Mouse (Mus musculus) liver, embryonic 12.5 days (tissue): Measurements from ENCODE around the gene Mxra8. TPM values are rescaled to one million over a fixed set of nuclear protein-coding genes. Genes with fewer than 3 reads are reported as not detected.

ENCODE experiments used
- ATAC-seq: fragments of 200-750 bp; cut with Nextera tagmentation; 2 replicates; pipeline ENCODE4 v1.8.0; 2017; ENCODE audit warnings: moderate number of reproducible peaks, mild to moderate bottlenecking, moderate library complexity
- H3K27ac ChIP-seq: fragments of 300-500 bp; sonication (generic); 2 replicates; pipeline ENCODE4 v1.5.1; 2016; ENCODE audit warnings: mild to moderate bottlenecking
- H3K27me3 ChIP-seq: fragments of 300-500 bp; sonication (generic); replicated peaks from 2 replicates; pipeline ENCODE4 v1.6.1; 2016; ENCODE audit warnings: mild to moderate bottlenecking, moderate library complexity
- H3K36me3 ChIP-seq: fragments of 300-500 bp; sonication (generic); 2 replicates; pipeline ENCODE4 v1.6.1; 2016; ENCODE audit warnings: mild to moderate bottlenecking, moderate library complexity
- H3K4me1 ChIP-seq: fragments of 300-500 bp; sonication (generic); 2 replicates; pipeline ENCODE4 v1.6.1; 2016
- H3K4me2 ChIP-seq: fragments of 300-500 bp; sonication (generic); 2 replicates; pipeline ENCODE4 v1.6.1; 2016; ENCODE audit warnings: mild to moderate bottlenecking, moderate library complexity
- H3K4me3 ChIP-seq: fragments of 300-500 bp; sonication (generic); 2 replicates; pipeline ENCODE4 v1.5.1; 2016; ENCODE audit warnings: mild to moderate bottlenecking, moderate library complexity
- H3K9ac ChIP-seq: fragments of 300-500 bp; sonication (generic); 2 replicates; pipeline ENCODE4 v1.6.1; 2016; ENCODE audit warnings: mild to moderate bottlenecking, moderate library complexity
- H3K9me3 ChIP-seq: fragments of 300-500 bp; sonication (generic); replicated peaks from 2 replicates; pipeline ENCODE4 v1.6.1; 2016; ENCODE audit warnings: mild to moderate bottlenecking, moderate library complexity
- WGBS: fragments of 180-500 bp; shearing (Covaris S2); methylation state at CpG from one replicate; pipeline ENCODE4 v1.1.7; 2016; ENCODE audit not compliant: insufficient replicate concordance; 5-methylcytosine and 5-hydroxymethylcytosine counted together
- polyA plus RNA-seq: library from polyadenylated mRNA; unstranded; fragments of >200 nt; fragmentation: Nextera tagmentation; extraction: Ambion mirVana; gene quantifications from 2 replicates; pipeline ENCODE4 v1.2.1, GENCODE M21; 2016

Gene Mxra8
- 8.1 and 9.2 TPM in 2 replicates for polyA plus RNA-seq

DNA sequence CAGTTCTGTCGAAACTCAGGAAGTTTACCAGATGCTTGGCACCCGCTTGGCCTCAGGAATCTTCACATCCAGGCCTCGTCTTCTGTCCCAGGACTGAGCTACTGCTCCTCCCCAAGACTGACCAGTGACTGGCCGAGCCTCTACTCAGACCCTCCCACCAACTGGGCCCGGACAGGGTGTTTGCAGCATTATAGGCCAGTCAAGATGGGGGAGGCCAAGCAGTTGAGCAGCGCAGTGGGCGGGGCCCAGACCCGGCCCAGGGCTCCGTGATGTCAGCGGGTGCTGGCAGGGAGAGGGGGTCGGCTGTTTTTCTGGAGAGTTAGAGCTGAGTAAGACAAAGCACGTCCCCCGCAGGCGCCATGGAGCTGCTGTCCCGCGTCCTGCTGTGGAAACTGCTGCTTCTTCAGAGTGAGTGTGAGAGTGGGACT lies at the start of gene Mxra8:
Gene Mxra8, plus strand, starts transcription at position 198 of the 428 bp plus-strand sequence.
- 0 out of 2 replicates have a peak within 1 kb of the TSS, but pooled peaks have one; percentile 36 for H3K27ac ChIP-seq
- H3K4me1 ChIP-seq = peaks cover 41% of the 10 kb centered on the region
- 18% methylated on average over 16 of the region's 16 CpGs for WGBS

DNA sequence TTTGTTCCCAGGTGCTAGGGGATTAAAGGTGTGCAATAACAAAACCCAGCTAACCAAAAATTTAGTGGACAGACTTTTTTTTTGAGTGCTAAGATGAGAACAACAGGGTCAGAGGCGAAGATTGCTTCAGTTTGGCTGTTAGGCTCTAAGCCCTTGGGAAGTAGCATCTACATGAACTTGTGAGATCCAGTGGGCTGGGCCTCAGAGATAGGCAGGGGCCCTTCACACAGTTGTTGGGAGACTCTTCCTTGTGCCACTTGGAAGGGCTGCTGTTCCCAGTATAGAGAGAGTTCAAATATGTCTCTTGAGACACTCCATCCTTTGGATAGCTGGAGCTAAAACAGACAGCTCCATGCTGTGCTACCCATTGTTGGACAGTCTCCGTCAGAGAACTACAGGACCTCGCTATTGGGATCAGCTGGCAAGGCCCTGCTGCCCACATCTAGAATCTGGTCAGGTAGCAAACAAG lies 49.4 kb upstream of the Mxra8 start, which contains the start of gene Ankrd65:
Gene Ankrd65, plus strand, starts transcription at position 419 of the 469 bp plus-strand sequence.
- H3K4me1 ChIP-seq = peaks cover 23% of the 10 kb centered on the region
- peaks cover 36% of the 10 kb centered on the region for H3K27me3 ChIP-seq
- no peak within 1 kb of the TSS for H3K9ac ChIP-seq
- H3K27ac ChIP-seq = no peak within 1 kb of the TSS
- H3K4me3 ChIP-seq = no peak within 1 kb of the TSS
- ATAC-seq = no peak
- no peaks in the 10 kb centered on the region for H3K9me3 ChIP-seq
- no peaks in the 10 kb centered on the region for H3K36me3 ChIP-seq
- no peak within 1 kb of the TSS for H3K4me2 ChIP-seq
- WGBS = 76% methylated on average over 3 of the region's 3 CpGs

More for the DNA sequence above, at the start of gene Mxra8:
- H3K4me3 ChIP-seq = peak within 1 kb of the TSS; percentile 66
- no peaks in the 10 kb centered on the region for H3K36me3 ChIP-seq
- H3K9me3 ChIP-seq = no peaks in the 10 kb centered on the region
- H3K9ac ChIP-seq = peak within 1 kb of the TSS; percentile 73
- peak; percentile 48 for ATAC-seq
- H3K27me3 ChIP-seq = peaks cover 46% of the 10 kb centered on the region
- peak within 1 kb of the TSS; percentile 95 for H3K4me2 ChIP-seq

DNA sequence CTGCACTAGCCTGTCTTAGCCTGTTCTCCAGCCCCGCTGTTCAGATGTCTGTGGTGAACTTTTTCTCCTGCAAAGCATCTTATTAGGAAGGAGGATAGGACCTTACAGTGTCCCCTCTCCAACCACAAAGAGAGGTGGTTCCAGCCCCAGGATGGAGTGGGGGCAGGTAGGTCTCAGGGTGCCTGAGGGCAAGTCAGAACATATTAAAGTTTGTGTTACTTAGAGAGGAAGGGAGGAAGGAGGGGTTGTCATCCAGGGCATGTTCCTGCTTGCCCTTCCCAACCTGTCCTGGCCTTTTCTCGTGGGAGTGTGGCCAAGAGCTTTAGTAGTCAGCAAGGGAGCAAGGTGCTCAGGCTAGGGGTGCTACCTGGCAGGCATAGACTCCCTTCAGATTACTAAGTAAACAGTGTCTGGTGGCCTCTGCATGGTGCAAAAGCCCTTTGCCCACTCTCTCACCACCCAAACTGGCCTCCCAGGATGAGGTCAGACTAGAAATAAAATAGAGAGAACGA lies 48.8 kb upstream of the Mxra8 start:
- Histone ChIP-seq H3K4me2 (no peak overlapping the region), H3K27ac (no peak overlapping the region), H3K9me3 (no peaks in the 10 kb centered on the region), H3K4me3 (no peak overlapping the region), H3K9ac (no peak overlapping the region), H3K4me1 (peaks cover 17% of the 10 kb centered on the region), H3K36me3 (no peaks in the 10 kb centered on the region), H3K27me3 (peaks cover 35% of the 10 kb centered on the region)
- no peak for ATAC-seq
- 47% methylated on average over 3 of the region's 3 CpGs for WGBS

DNA sequence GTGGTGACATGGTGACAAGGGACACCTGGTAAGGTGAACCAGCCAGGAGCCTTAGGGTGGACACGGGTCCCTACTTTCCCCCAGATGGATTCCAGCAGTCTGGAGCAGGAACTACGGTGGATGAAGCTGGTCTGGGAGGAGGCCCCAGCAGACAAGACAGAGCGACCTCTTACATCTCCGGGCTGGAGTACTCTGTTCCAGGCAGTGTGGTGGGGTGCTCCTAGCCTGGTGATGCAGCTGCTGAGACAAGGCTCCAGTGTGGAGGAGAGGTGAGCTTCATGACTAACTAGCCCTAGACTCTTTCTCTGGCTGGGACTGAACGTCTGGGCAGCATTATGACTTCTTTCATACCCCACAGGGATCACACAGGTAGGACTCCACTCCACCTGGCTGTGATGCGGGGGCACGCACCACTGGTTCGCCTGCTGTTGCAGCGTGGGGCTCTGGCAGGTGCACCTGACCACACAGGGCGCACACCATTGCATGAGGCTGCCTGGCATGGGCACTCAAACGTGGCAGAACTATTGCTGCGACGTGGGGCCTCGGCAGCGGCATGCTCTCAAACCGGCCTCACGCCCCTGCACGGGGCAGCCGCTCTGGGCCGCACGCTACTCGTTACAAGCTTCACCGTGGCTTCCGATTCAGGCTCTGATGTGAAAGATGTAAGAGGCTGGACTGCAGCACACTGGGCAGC lies 48.1 kb upstream of the Mxra8 start:
- no peaks in the 10 kb centered on the region for H3K9me3 ChIP-seq
- 60% methylated on average over 24 of the region's 24 CpGs for WGBS
- H3K36me3 ChIP-seq = no peaks in the 10 kb centered on the region
- no peak overlapping the region for H3K27ac ChIP-seq
- H3K4me3 ChIP-seq = no peak overlapping the region
- no peak overlapping the region for H3K4me2 ChIP-seq
- H3K9ac ChIP-seq = no peak overlapping the region
- H3K27me3 ChIP-seq = peaks cover 42% of the 10 kb centered on the region
- no peak for ATAC-seq
- H3K4me1 ChIP-seq = peaks cover 14% of the 10 kb centered on the region

DNA sequence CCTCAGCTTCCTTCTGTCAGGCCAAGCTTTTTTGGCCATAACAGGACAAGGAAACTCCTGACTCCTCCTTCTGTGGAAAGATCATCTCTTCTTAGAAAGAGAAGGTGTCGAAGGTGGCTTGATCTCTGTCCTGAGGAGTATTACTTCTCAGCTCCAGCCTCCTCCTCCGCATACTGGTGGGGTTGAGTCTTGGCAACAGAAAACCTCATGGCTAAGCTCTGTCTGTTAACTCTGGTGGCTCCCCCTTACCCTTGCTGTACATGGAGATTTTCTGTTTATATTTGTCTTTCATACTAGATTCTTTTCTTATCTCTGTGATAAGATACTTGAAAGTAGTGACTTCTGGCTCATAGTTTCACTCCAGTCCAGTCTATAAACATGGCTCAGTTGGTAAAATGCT lies 45.8 kb upstream of the Mxra8 start:
- 63% methylated on average over 2 of the region's 2 CpGs for WGBS
- peaks cover 49% of the 10 kb centered on the region for H3K27me3 ChIP-seq
- H3K27ac ChIP-seq = no peak overlapping the region
- no peak for ATAC-seq
- no peaks in the 10 kb centered on the region for H3K36me3 ChIP-seq
- peaks cover 8% of the 10 kb centered on the region for H3K4me1 ChIP-seq
- no peak overlapping the region for H3K4me2 ChIP-seq
- H3K9ac ChIP-seq = no peak overlapping the region
- no peak overlapping the region for H3K4me3 ChIP-seq
- no peaks in the 10 kb centered on the region for H3K9me3 ChIP-seq

DNA sequence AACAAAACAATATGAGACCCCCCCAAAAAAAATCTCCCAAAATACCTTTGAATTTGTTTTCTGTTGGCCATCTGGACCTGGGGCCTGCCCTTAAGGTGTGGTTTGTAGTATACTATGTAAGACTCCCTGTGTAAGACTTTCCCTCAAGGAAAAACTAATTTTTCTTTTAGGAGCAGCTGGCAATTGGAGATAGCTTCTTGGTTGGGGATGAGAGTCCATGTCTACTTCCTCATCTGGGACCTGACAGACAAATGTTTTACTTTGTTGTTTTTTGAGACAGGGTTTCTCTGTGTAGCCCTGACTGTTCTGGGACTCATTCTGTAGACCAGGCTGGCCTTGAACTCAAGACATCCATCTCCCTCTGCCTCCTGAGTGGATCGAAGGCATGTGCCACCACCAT lies 37.4 kb upstream of the Mxra8 start:
- H3K9me3 ChIP-seq = no peaks in the 10 kb centered on the region
- peaks cover 6% of the 10 kb centered on the region; the same call in 1 of the 2 replicates for H3K27me3 ChIP-seq
- WGBS = 100% methylated on average over 1 of the region's 1 CpGs
- H3K36me3 ChIP-seq = peaks cover 27% of the 10 kb centered on the region
- H3K4me1 ChIP-seq = peaks cover 33% of the 10 kb centered on the region
- H3K9ac ChIP-seq = no peak overlapping the region
- no peak overlapping the region for H3K4me3 ChIP-seq
- H3K4me2 ChIP-seq = peak overlapping the region; percentile 88; the same call in 1 of the 2 replicates
- ATAC-seq = no peak
- no peak overlapping the region for H3K27ac ChIP-seq

DNA sequence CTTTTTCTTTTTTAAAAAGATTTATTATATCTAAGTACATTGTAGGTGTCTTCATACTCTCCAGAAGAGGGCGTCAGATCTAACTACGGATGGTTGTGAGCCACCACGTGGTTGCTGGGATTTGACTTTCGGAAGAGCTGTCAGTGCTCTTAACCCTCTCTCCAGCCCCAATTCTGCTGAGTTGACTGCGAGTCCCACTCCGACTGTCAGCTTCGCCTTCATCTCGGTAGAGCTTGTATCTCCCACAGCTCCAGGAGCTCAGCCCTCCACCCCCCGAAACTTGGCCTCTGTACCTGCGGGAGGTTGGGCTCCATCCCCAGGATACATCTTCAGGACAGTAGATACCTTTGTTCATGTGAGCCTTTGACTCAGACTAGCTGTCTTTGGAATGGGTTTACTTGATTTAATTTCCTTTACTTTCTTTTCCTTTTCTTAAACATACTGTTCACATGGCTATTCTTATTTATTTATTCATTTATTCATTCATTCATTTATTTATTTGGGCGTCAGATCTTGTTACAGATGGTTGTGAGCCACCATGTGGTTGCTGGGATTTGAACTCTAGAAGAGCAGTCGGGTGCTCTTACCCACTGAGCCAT lies 36.6 kb upstream of the Mxra8 start, which contains the start of gene Mrpl20:
Gene Mrpl20, plus strand, starts transcription at position 138 of the 599 bp plus-strand sequence.
- Histone ChIP-seq H3K27ac (peak within 1 kb of the TSS; percentile 78), H3K36me3 (peaks cover 35% of the 10 kb centered on the region), H3K4me3 (peak within 1 kb of the TSS; percentile 80), H3K9ac (peak within 1 kb of the TSS; percentile 83), H3K4me1 (peaks cover 33% of the 10 kb centered on the region), H3K4me2 (peak within 1 kb of the TSS; percentile 88), H3K27me3 (peaks cover 6% of the 10 kb centered on the region; the same call in 1 of the 2 replicates), H3K9me3 (no peaks in the 10 kb centered on the region)
- WGBS = 4% methylated on average over 12 of the region's 12 CpGs
- ATAC-seq = peak; percentile 65

DNA sequence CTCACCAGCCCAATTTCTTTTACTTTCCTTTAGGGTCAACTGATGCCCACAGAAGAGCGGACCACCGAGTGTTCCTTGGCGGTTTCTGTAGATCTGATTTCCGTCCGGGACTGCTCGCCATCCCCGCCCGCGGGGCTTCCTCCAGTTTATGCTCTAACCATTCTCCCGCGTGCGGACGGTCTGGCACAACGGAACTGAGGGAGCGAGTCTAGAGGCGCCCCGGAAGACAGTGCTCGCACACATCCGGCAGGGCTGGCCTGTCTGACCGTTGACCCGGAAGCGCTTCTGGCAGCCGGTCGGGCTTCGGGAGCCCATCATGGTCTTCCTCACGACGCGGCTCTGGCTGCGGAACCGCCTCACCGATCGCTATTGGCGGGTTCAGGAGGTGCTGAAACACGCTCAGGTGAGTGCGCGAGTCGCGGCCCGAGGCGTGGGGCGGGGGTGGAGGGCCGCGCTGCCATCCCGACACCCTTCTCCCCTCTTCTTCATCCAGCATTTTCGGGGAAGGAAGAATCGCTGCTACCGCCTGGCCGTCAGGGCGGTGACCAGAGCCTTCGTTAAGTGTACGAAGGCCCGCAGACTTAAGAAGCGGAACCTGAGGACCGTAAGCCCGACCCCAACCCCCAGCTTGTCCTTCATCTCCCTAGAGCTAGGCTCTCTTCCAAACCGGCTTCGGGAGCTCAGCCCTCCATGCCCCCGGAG lies 36.0 kb upstream of the Mxra8 start:
- Histone ChIP-seq H3K4me1 (peaks cover 33% of the 10 kb centered on the region), H3K36me3 (peaks cover 41% of the 10 kb centered on the region), H3K9me3 (no peaks in the 10 kb centered on the region), H3K9ac (peak overlapping the region; percentile 83), H3K4me2 (peak overlapping the region; percentile 88), H3K27me3 (peaks cover 1% of the 10 kb centered on the region; the same call in 1 of the 2 replicates), H3K27ac (peak overlapping the region; percentile 78), H3K4me3 (peak overlapping the region; percentile 80)
- ATAC-seq = peak; percentile 97
- WGBS = under 1% methylated on average over 57 of the region's 58 CpGs

DNA sequence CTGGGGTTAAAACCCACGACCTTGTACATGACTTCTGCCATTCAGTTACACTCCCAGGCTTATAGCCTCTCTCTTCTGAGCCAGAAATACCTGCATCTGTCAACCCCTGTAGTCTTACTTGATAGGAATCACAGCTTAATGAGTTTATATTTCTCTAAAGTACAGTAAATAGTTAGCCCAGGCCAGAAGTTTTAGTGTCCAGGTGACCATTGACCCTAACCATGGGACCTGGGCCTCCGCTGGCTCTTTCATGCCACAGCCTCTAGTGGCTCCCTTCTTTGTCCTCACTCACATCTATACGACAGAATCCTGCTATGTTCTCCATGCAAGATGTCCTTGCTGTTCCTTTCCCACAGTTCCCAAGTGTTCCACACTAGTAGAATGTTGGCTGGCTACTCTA lies 31.6 kb upstream of the Mxra8 start:
- no peaks in the 10 kb centered on the region for H3K27me3 ChIP-seq
- no peak overlapping the region for H3K4me2 ChIP-seq
- ATAC-seq = no peak
- peaks cover 71% of the 10 kb centered on the region for H3K36me3 ChIP-seq
- 82% methylated on average over 3 of the region's 3 CpGs for WGBS
- H3K4me1 ChIP-seq = peaks cover 37% of the 10 kb centered on the region
- H3K4me3 ChIP-seq = no peak overlapping the region
- H3K9ac ChIP-seq = no peak overlapping the region
- no peaks in the 10 kb centered on the region for H3K9me3 ChIP-seq
- no peak overlapping the region for H3K27ac ChIP-seq

DNA sequence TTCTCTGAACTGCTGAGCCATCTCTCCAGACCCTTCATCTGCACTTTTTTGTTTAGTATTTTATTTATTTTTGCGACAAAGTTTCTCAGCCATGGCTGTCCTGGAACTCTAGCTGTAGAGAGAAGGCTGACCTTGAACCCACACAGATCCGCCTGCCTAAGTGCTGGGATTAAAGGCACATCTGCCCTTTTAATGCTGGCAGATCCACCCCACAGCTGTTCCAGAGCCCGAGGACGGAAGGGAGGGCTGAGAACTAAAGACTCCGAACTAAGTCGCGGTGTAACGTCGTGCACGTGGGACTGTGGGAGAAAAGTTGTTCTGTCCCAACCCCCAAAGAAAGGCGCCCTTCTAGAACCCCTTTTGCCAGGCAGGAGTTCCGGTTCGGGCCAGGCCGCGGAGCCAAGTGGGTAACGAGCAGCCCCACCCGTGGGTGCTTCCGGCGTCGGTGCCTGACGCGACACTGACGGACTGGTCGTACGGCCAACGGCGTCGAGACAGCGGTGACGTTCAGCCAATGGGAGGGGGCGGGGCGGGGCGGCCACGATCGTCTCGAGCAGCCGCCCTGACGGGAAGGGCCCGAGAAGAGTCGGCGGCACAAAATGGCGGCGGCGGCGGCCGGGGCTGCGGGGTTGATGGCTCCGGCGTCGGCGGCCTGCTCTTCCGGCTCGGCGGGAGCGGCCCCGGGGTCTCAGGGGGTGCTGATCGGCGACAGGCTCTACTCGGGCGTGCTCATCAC lies 27.4 kb upstream of the Mxra8 start, which contains the start of gene Ccnl2:
Gene Ccnl2, plus strand, starts transcription at position 561 of the 736 bp plus-strand sequence.
- peak; percentile 99 for ATAC-seq
- H3K9me3 ChIP-seq = no peaks in the 10 kb centered on the region
- H3K27me3 ChIP-seq = no peaks in the 10 kb centered on the region
- peak within 1 kb of the TSS; percentile 93 for H3K27ac ChIP-seq
- H3K36me3 ChIP-seq = peaks cover 80% of the 10 kb centered on the region
- H3K9ac ChIP-seq = peak within 1 kb of the TSS; percentile 100
- peak within 1 kb of the TSS; percentile 86 for H3K4me2 ChIP-seq
- H3K4me3 ChIP-seq = peak within 1 kb of the TSS; percentile 98
- 4% methylated on average over 55 of the region's 60 CpGs for WGBS
- peaks cover 35% of the 10 kb centered on the region for H3K4me1 ChIP-seq

DNA sequence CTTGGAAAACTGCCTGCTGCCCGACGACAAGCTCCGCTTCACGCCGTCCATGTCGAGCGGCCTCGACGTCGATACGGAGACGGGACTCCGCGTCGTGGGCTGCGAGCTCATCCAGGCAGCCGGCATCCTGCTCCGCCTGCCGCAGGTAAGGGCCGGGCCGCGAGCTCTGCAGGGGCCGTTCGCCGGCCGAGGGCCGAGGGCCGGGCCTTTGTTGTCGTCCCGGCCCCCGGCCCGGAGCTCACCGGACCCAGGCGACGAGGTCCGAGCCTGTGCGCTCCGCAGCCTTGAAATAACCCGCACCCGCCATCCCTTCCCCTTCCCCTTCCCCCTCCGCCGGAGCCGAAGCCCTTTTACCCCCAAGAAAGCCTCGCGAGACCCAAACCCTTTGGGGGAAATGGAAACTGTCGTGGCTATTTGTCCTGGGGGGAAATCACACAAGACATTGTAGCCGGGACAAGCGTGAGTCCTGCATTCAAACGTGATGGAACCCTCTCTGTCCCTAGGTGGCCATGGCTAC lies 26.8 kb upstream of the Mxra8 start:
- no peaks in the 10 kb centered on the region for H3K9me3 ChIP-seq
- peaks cover 35% of the 10 kb centered on the region for H3K4me1 ChIP-seq
- peak overlapping the region; percentile 100 for H3K9ac ChIP-seq
- no peaks in the 10 kb centered on the region for H3K27me3 ChIP-seq
- WGBS = under 1% methylated on average over 49 of the region's 49 CpGs
- ATAC-seq = peak; percentile 43
- H3K4me2 ChIP-seq = peak overlapping the region; percentile 86
- peaks cover 80% of the 10 kb centered on the region for H3K36me3 ChIP-seq
- peak overlapping the region; percentile 92 for H3K27ac ChIP-seq
- H3K4me3 ChIP-seq = peak overlapping the region; percentile 98
